Mouse (Mus musculus) B cell, adult (primary cell): ENCODE results near the gene Igsf23. TPM values are rescaled to one million over a fixed set of nuclear protein-coding genes. Genes with fewer than 3 reads are reported as not detected.

Source experiments
- total RNA-seq: library from RNA; stranded (reverse); gene quantifications from 4 replicates; pipeline ENCODE4 v1.2.4, GENCODE M21; 2023; ENCODE audit not compliant: inconsistent age

Igsf23 gene
- not detected in 4 replicates for total RNA-seq

DNA sequence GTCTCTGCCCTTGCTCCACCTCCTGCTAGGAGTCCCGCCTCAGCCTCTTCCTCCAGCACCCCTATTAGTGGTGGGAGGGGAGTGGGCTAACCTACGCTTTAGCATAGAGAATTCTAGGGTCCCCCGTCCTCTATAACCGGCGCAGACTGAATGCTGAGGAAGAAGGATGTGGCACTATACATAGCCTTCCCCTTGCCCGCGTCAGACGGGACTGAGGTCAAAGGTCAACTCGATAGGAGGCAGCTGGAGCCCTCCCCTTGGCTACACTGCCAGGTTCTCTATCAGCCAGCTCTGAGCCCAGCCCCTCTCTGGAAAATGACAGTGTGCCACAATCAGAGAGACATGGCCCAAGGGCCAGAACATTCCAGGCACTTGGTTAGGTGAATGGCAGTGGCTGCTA is at the start of gene Igsf23:
Igsf23 (minus strand) TSS at position 168 of the 400 bp plus-strand sequence.

DNA sequence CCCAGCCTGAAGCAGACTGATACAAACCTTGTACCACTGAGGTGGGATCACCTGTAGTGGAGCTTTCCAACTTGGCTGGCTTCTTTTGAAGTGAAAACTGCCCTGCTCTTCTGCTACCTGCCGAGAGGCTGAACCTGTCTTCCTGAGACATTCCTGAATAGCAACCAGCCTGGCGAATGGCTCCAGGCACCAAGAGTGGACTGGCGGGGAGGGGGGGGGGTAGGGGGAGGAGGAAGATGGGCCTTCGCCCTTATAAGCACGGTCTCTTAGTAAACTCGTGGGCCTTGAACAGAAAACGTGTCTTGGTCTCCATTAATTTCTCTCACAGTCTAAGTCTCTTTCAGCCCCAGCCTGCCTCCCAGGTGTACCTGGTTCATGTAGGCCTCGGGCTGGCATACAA is 40.6 kb upstream of the Igsf23 start, which contains the start of gene Nlrp9b:
Nlrp9b (plus strand) TSS at position 301 of the 400 bp plus-strand sequence.

DNA sequence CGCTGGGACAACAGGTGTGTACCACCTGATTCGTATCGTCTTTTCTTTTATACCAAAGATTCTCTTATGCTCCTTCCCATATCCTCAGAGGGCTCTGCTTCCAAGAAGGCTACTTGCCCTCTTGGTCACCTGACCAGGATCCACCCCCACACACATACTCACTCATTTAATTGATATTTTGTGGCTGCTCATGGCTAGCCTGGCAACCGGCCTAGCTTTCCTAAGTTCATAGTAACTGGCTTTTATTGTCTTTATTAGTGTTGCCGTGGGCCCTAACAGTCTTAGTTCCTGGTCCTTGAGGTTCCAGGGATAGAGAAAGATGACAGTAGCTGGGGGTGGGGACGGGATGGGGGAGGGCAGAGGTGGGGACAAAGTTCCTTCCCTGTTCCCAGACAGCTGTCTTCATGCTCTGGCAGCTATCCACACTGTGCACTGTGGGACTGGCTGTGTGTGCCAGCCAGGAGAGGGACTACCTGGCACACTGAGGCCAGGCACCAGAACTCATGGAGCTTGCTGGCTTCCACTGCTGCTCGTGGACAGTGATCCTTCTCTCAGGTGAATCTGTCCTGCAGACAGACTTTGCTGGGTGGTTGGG is 14.5 kb upstream of the Igsf23 start, which contains the start of gene Ceacam20:
Ceacam20 (plus strand) TSS at position 428 of the 595 bp plus-strand sequence.

DNA sequence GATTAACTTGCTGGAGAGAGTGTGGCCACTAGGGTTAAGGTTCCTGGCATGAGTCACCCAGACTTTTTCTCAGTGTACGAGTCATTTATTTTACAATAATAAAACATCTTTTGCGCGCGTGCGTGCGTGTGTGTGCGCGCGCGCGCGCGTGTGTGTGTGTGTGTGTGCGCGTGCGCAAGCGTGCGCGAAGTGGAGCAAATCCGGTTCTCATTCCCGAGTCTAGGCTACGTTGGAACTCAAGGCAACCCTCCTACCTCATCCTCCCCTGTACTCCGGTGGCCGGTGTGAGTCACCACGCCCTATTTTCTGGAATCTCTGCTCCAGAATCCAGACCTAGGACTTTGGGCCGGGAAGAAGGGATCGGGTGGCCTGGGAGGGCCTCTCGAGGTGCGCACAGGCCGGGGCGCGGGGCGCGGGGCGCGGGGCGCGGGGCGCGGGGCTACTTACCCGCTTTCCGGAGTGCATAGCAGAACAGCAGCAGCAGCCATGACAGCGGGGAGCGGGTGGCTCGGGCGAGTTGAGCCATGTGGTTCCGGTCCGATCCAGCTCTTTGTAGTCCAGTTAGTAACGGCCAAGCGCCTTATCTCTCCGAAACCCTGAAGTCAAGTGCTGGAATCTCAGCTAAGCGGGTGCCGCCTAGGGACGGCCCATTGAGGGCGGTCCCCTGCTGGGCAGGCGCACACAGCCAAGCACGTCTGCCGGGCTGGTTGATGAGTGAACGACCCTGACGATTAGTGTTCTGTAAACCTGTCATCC is 29.9 kb downstream of the Igsf23 start, which contains the start of gene Pvr:
Pvr (minus strand) TSS at position 655 of the 756 bp plus-strand sequence.

DNA sequence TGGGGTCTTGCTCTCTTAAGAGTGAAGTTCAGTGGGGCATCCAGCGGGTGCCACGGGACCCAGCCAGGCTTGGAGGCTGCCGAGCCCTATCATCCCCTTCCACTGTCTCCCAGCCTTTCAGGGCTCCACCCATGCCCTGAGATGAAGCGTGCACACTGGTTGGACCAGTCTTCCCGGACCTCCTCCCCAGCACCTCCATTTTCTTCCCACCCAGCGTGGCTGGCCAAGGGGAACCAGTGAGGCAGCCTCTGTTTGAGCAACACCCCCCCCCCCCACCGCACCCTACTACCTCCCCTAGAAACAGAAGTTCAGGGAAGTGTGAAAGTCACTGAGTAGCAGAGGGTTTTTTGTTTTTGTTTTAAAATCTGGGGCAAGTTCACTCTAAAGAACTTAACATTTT is 62.7 kb downstream of the Igsf23 start, which contains the start of gene Ceacam19:
Ceacam19 (minus strand) TSS at position 117 of the 400 bp plus-strand sequence.

Other genes starting within 250 kb of the Igsf23 start
- gene Tomm40, start 235.3 kb downstream of the Igsf23 start, total RNA-seq: 52.3 to 57.5 TPM (median 53.4 TPM) in 4 replicates
- 0.51 TPM in 1 of 4 replicates, not detected in the others for gene Nectin2, start 200.3 kb downstream of the Igsf23 start, total RNA-seq
- 0.27 TPM in 1 of 4 replicates, not detected in the others for gene Bcam, start 179.7 kb downstream of the Igsf23 start, total RNA-seq
- 0.78 to 1.3 TPM (median 0.86 TPM) in 3 of 4 replicates, not detected in the other for gene Cblc, start 153.9 kb downstream of the Igsf23 start, total RNA-seq
- gene Bcl3, start 128.0 kb downstream of the Igsf23 start, total RNA-seq: 66.2 to 80.5 TPM (median 75.1 TPM) in 4 replicates
- not detected in 4 replicates for gene Gm19345, start 98.8 kb downstream of the Igsf23 start, total RNA-seq
- gene Ceacam16, start 89.5 kb downstream of the Igsf23 start, total RNA-seq: 15.4 to 22.5 TPM (median 16.2 TPM) in 4 replicates
- not detected in 4 replicates for gene Ceacam19, start 62.8 kb downstream of the Igsf23 start, total RNA-seq
- 15.8 to 22.5 TPM (median 19.3 TPM) in 4 replicates for gene Pvr, start 29.6 kb downstream of the Igsf23 start, total RNA-seq
- gene Ceacam20, start 14.7 kb upstream of the Igsf23 start, total RNA-seq: not detected in 4 replicates
- not detected in 4 replicates for gene Nlrp9b, start 40.7 kb upstream of the Igsf23 start, total RNA-seq
- gene Vmn1r91, start 148.9 kb upstream of the Igsf23 start, total RNA-seq: not detected in 4 replicates
- not detected in 4 replicates for gene Gm16442, start 171.8 kb upstream of the Igsf23 start, total RNA-seq
- not detected in 4 replicates for gene Vmn1r93, start 188.3 kb upstream of the Igsf23 start, total RNA-seq
- gene Vmn1r94, start 217.6 kb upstream of the Igsf23 start, total RNA-seq: not detected in 4 replicates
- not detected in 4 replicates for gene Vmn1r95, start 243.0 kb upstream of the Igsf23 start, total RNA-seq